Mouse (Mus musculus): Measurements from ENCODE around the gene Cdkn2d.

Gene Cdkn2d

GRCm38 (mm10) chr9:21243826-21244427 is 47.3 kb downstream of the Cdkn2d start:
- peak; percentile 92 for DNase-seq

GRCm38 (mm10) chr9:21241343-21241742 is 49.9 kb downstream of the Cdkn2d start:
- peak; percentile 78 for DNase-seq

- DNase-seq, result no peak
Measured at GRCm38 (mm10) chr9:21239465-21239848, 51.8 kb downstream of the Cdkn2d start.

DNA sequence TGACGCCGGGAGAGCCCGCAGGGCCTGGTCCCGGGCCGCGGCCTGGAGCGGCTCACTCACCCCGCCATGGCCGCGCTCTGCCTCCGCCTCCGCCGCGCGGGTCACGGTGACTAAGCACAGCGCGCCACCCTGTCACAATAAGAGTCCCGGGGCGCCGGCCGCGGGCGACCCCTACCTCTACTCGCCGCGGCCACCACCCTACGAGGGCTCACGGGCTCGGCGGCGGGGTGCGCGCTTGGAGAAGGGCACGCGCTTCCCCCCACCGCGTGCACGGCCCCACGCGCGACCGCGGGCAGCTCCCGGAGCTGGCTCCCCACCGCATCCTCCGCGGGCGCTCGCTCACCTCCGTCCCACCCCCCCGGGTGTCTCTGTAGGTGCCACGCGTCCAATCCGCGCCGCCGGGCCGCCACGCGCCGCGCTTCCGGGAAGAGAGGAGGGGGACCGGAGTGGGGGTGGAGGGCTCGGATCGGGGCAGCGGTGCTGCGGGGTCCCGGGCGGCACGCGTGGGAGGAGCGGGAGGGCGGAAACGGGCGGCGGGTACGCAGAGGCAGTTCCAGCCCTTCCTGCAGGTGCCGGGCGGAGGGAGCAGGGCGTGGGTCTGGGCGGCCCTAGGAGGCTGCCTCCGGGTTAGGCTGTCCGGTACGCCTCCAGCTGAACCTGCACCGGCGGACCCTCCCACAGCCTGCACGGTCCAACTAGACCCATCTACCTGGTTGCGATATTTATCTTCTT is 52.3 kb downstream of the Cdkn2d start, which contains the start of gene Keap1:
Keap1 (minus strand) TSS at position 629 of the 732 bp plus-strand sequence.
- DNase-seq, result peak; percentile 82
